ENCODE assay signal across 18 mouse cellular contexts in genomic region chr6:49026496-49026895, GRCm38 (mm10). TPM values are rescaled to one million over a fixed set of nuclear protein-coding genes. Genes with fewer than 3 reads are reported as not detected.
"Had no signal": no experiment of that assay in that cellular context is flagged by ENCODE, and none has a peak within 500 bp of the region (broad histone marks: within the 10 kb centered on the region; RNA-seq: fewer than 3 reads in every experiment).

No protein-coding gene starts in this region.

- ATAC-seq: intestine, embryonic 16.5 days; lung, postnatal 0 days; midbrain, embryonic 13.5 days had no signal

- H3K27ac ChIP-seq: limb, embryonic 12.5 days; liver, embryonic 14.5 days; midbrain, embryonic 13.5 days; neural tube, embryonic 13.5 days had no signal

- DNase-seq: kidney, adult 2 months; kidney, postnatal 25 days; liver; lung, adult 2 months; lung, postnatal 36 days; right cerebral cortex, postnatal 14 days; thymus, postnatal 4 days had no signal

- H3K4me3 ChIP-seq: limb, embryonic 12.5 days; midbrain, embryonic 13.5 days; neural tube, embryonic 13.5 days had no signal

- H3K4me1 ChIP-seq: limb, embryonic 12.5 days; midbrain, embryonic 13.5 days; neural tube, embryonic 13.5 days had no signal

RNA-seq across cellular contexts. Expression of gene Gpnmb, which starts 9.8 kb away (rescaled TPM):
- total RNA-seq: megakaryocyte-erythroid progenitor cell, adult 5-6 weeks had no signal

RNA-seq across cellular contexts. Expression of gene Svs1, which starts 39.8 kb away (rescaled TPM):
- total RNA-seq: left cerebral cortex, postnatal 36 days; megakaryocyte-erythroid progenitor cell, adult 5-6 weeks had no signal
- polyA plus RNA-seq: intestine, embryonic 16.5 days; kidney, embryonic 16.5 days; limb, embryonic 12.5 days; liver, embryonic 14.5 days; lung, adult 2 months; lung, postnatal 0 days; midbrain, embryonic 13.5 days; neural tube, embryonic 13.5 days; stomach, embryonic 16.5 days; thymus, postnatal 0 days had no signal

RNA-seq across cellular contexts. Expression of gene Doxl2, which starts 51.7 kb away (rescaled TPM):
- total RNA-seq: left cerebral cortex, postnatal 36 days; megakaryocyte-erythroid progenitor cell, adult 5-6 weeks had no signal
- polyA plus RNA-seq: intestine, embryonic 16.5 days; kidney, adult 2 months; kidney, embryonic 16.5 days; limb, embryonic 12.5 days; liver, embryonic 14.5 days; lung, adult 2 months; lung, postnatal 0 days; midbrain, embryonic 13.5 days; neural tube, embryonic 13.5 days; stomach, embryonic 16.5 days; thymus, postnatal 0 days had no signal
